Mouse (Mus musculus): ENCODE results near the gene Clic6. TPM values are rescaled to one million over a fixed set of nuclear protein-coding genes. Genes with fewer than 3 reads are reported as not detected.
"Not testable (repeated sequence)": the region's sequence is repeated elsewhere in the genome, so short reads cannot be mapped to it uniquely, and the experiment has no call there.

The Clic6 gene
- total RNA-seq, 2 experiments from 2014 or later: 0.13 to 0.23 TPM

GRCm38 (mm10) chr16:92470706-92471105 is 14.8 kb upstream of the Clic6 start, which contains the start of gene Rcan1:
TSS of gene Rcan1 (minus strand) at chr16:92470867.
- no peak for DNase-seq

- no peak for DNase-seq
These were observed 12.6 kb upstream of the Clic6 start for GRCm38 (mm10) chr16:92472898-92473297.

- no peak for DNase-seq
These were observed 10.3 kb upstream of the Clic6 start for GRCm38 (mm10) chr16:92475093-92475860.

GRCm38 (mm10) chr16:92478561-92479150 is 6.9 kb upstream of the Clic6 start:
- DNase-seq: peak; percentile 72 to 77

- DNase-seq: no peak
These were observed 1.6 kb downstream of the Clic6 start for GRCm38 (mm10) chr16:92487086-92487485.

GRCm38 (mm10) chr16:92487489-92487888 is 2.0 kb downstream of the Clic6 start:
- peak in 1 of 2 experiments; percentile 43 for DNase-seq

- DNase-seq: no peak
These were observed 2.9 kb downstream of the Clic6 start for GRCm38 (mm10) chr16:92488456-92488855.

GRCm38 (mm10) chr16:92489356-92489755 is 3.8 kb downstream of the Clic6 start:
- DNase-seq: no peak

GRCm38 (mm10) chr16:92497851-92498588 is 12.5 kb downstream of the Clic6 start:
- no peak for DNase-seq

- peak in 1 of 2 experiments; percentile 8 for DNase-seq
These were observed 13.0 kb downstream of the Clic6 start for GRCm38 (mm10) chr16:92498589-92498981.

GRCm38 (mm10) chr16:92499324-92499723 is 13.8 kb downstream of the Clic6 start:
- no peak for DNase-seq

- DNase-seq: no peak
These were observed 15.0 kb downstream of the Clic6 start for GRCm38 (mm10) chr16:92500534-92500933.

GRCm38 (mm10) chr16:92503105-92503504 is 17.6 kb downstream of the Clic6 start:
- DNase-seq: no peak

- DNase-seq: no peak
These were observed 22.0 kb downstream of the Clic6 start for GRCm38 (mm10) chr16:92507573-92507972.

GRCm38 (mm10) chr16:92510835-92511772 is 25.6 kb downstream of the Clic6 start:
- DNase-seq: no peak

- peak; percentile 22 to 38 for DNase-seq
These were observed 26.3 kb downstream of the Clic6 start for GRCm38 (mm10) chr16:92511773-92512391.

- not testable (repeated sequence) for DNase-seq
These were observed 29.4 kb downstream of the Clic6 start for GRCm38 (mm10) chr16:92514896-92515295.

GRCm38 (mm10) chr16:92516139-92516538 is 30.6 kb downstream of the Clic6 start:
- DNase-seq: peak; percentile 41 to 49

- DNase-seq: no peak
These were observed 33.2 kb downstream of the Clic6 start for GRCm38 (mm10) chr16:92518718-92519117.

GRCm38 (mm10) chr16:92519820-92520492 is 34.4 kb downstream of the Clic6 start:
- peak; percentile 23 to 44 for DNase-seq

- DNase-seq: no peak
These were observed 37.8 kb downstream of the Clic6 start for GRCm38 (mm10) chr16:92523351-92523750.

All from adrenal gland, postnatal 36 days (tissue).